Mouse (Mus musculus) ES-E14 (cell line): Measurements from ENCODE around the gene Cfap299. TPM values are rescaled to one million over a fixed set of nuclear protein-coding genes. Genes with fewer than 3 reads are reported as not detected.

ENCODE experiments used
- DNase-seq: peaks from one replicate; pipeline ENCODE4 v3.0.0-alpha.2; 2013; ENCODE audit warnings: low read depth, low spot score
- H3K27ac ChIP-seq: 2 replicates; pipeline ENCODE4 v1.5.1; 2012; ENCODE audit warnings: low read depth, mild to moderate bottlenecking, low read length, moderate library complexity, mixed read lengths; ENCODE audit not compliant: poor library complexity, insufficient read depth, severe bottlenecking
- H3K36me3 ChIP-seq: 2 replicates; pipeline ENCODE4 v1.6.1; 2012; ENCODE audit warnings: mild to moderate bottlenecking, low read length, moderate library complexity, mixed read lengths; ENCODE audit not compliant: control insufficient read depth, poor library complexity, insufficient read depth, severe bottlenecking
- H3K4me1 ChIP-seq, 2 experiments: fragments of 150-350 bp in 1 of 2; sonication (generic) in 1 of 2; 2 replicates each; pipeline ENCODE4 v1.6.1; 2012; ENCODE audit warnings: low read length in 2 of 2, mild to moderate bottlenecking in 1 of 2, mixed read lengths in 1 of 2; ENCODE audit not compliant: control insufficient read depth in 2 of 2, insufficient read depth in 2 of 2, poor library complexity in 1 of 2
- H3K4me3 ChIP-seq, 2 experiments: fragments of 150-350 bp in 1 of 2; sonication (generic) in 1 of 2; 2 replicates each; pipeline ENCODE4 v1.5.1; 2012; ENCODE audit warnings: low read length in 2 of 2, low read depth in 1 of 2, mild to moderate bottlenecking in 1 of 2, mixed read lengths in 1 of 2; ENCODE audit not compliant: insufficient read depth in 1 of 2, poor library complexity in 1 of 2, severe bottlenecking in 1 of 2
- H3K9ac ChIP-seq: 2 replicates; pipeline ENCODE4 v1.6.1; 2012; ENCODE audit warnings: low read depth, mild to moderate bottlenecking, low read length, mixed read lengths; ENCODE audit not compliant: poor library complexity, insufficient read depth, severe bottlenecking
- H3K9me3 ChIP-seq: fragments of 150-350 bp; sonication (generic); 2 replicates; pipeline ENCODE4 v1.6.1; 2012; ENCODE audit warnings: low read depth, mild to moderate bottlenecking, low read length; ENCODE audit not compliant: control insufficient read depth, insufficient read depth
- CHD2 ChIP-seq: IDR thresholded peaks from 2 replicates; pipeline ENCODE4 v1.6.1; 2014; ENCODE audit warnings: mild to moderate bottlenecking, low read depth, low read length, inconsistent platforms
- HCFC1 ChIP-seq: IDR thresholded peaks from 2 replicates; pipeline ENCODE4 v1.6.1; 2012; ENCODE audit warnings: low read length, inconsistent platforms, borderline replicate concordance; ENCODE audit not compliant: insufficient read depth
- MAFK ChIP-seq: IDR thresholded peaks from 2 replicates; pipeline ENCODE4 v1.6.1; 2014; ENCODE audit warnings: mild to moderate bottlenecking, low read depth, low read length, inconsistent platforms; ENCODE audit not compliant: insufficient read depth
- ZC3H11A ChIP-seq: IDR thresholded peaks from 2 replicates; pipeline ENCODE4 v1.6.1; 2012; ENCODE audit warnings: low read depth, mild to moderate bottlenecking, inconsistent platforms, low read length, borderline replicate concordance
- ZNF384 ChIP-seq: IDR thresholded peaks from 2 replicates; pipeline ENCODE4 v1.6.1; 2012; ENCODE audit warnings: low read depth, low read length, inconsistent platforms
- in situ Hi-C, 2 experiments: fragments of 600-800 bp; cut with MboI; formaldehyde crosslinking; loops; one replicate each; pipeline ENCODE4 v1.15.1; 2025; ENCODE audit warnings: low sequenced_read_pairs in 2 of 2, inconsistent platforms in 1 of 2; ENCODE audit not compliant: unreplicated experiment in 2 of 2
- total RNA-seq: library from RNA; depleted of rRNA; stranded (reverse); fragments of 300-350 nt; gene quantifications from 2 replicates; pipeline ENCODE4 v1.2.3, GENCODE M21; 2012

The Cfap299 gene
- total RNA-seq, 1 experiment: not detected

- TF ChIP-seq ZC3H11A (no peak), CHD2 (no peak), HCFC1 (no peak), ZNF384 (no peak), MAFK (no peak)
- H3K4me3 ChIP-seq: no peak overlapping the region
- H3K9ac ChIP-seq: no peak overlapping the region
- H3K9me3 ChIP-seq: no peaks in the 10 kb centered on the region
- in situ Hi-C loops: no loop called here
- DNase-seq: no peak
- no peaks in the 10 kb centered on the region for H3K4me1 ChIP-seq
- H3K36me3 ChIP-seq: no peaks in the 10 kb centered on the region
- no peak overlapping the region for H3K27ac ChIP-seq
These were observed 249.3 kb downstream of the Cfap299 start for GRCm38 (mm10) chr5:98578398-98578797.

DNA sequence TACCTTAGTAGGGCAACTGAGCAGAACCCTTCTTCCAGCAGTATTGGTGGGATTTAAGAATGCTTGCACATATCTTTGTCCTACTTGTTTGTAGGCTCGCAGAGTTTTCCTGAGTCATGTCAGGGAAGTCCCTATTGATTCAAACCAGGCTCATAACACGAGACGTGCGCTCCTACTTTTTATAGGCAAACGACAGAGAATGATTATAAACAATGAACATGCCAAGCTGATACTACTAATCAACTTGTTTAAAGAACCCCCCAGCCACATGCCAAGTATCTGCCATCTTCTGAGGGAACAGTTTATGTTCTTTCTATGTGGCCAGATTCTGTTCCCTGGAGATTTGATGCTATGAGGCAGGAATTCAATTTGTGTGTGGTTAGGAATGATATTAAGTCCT, 251.7 kb downstream of the Cfap299 start:
- Histone ChIP-seq H3K9me3 (no peaks in the 10 kb centered on the region), H3K27ac (no peak overlapping the region), H3K4me1 (no peaks in the 10 kb centered on the region), H3K9ac (no peak overlapping the region), H3K4me3 (no peak overlapping the region), H3K36me3 (no peaks in the 10 kb centered on the region)
- in situ Hi-C loops: no loop called here
- DNase-seq: no peak
- TF ChIP-seq HCFC1 (no peak), ZC3H11A (no peak), CHD2 (no peak), ZNF384 (no peak), MAFK (no peak)

GRCm38 (mm10) chr5:98582051-98582450, 252.9 kb downstream of the Cfap299 start:
- no peak for DNase-seq
- in situ Hi-C loops: no loop called here

GRCm38 (mm10) chr5:98585915-98586314, 256.8 kb downstream of the Cfap299 start:
- Histone ChIP-seq H3K4me1 (no peaks in the 10 kb centered on the region), H3K36me3 (no peaks in the 10 kb centered on the region), H3K9ac (no peak overlapping the region), H3K4me3 (no peak overlapping the region), H3K9me3 (no peaks in the 10 kb centered on the region), H3K27ac (no peak overlapping the region)
- TF ChIP-seq ZC3H11A: no peak
- TF ChIP-seq HCFC1: no peak
- TF ChIP-seq MAFK: no peak
- TF ChIP-seq CHD2: no peak
- no peak for TF ChIP-seq ZNF384
- DNase-seq: no peak
- in situ Hi-C loops: no loop called here

More at GRCm38 (mm10) chr5:98582051-98582450, 252.9 kb downstream of the Cfap299 start:
- H3K27ac ChIP-seq: no peak overlapping the region
- no peaks in the 10 kb centered on the region for H3K4me1 ChIP-seq
- H3K9ac ChIP-seq: no peak overlapping the region
- H3K9me3 ChIP-seq: no peaks in the 10 kb centered on the region
- no peak overlapping the region for H3K4me3 ChIP-seq
- TF ChIP-seq ZC3H11A: no peak
- no peak for TF ChIP-seq ZNF384
- no peak for TF ChIP-seq CHD2
- no peak for TF ChIP-seq MAFK
- TF ChIP-seq HCFC1: no peak
- H3K36me3 ChIP-seq: no peaks in the 10 kb centered on the region

- no peak overlapping the region for H3K27ac ChIP-seq
- H3K9me3 ChIP-seq: no peaks in the 10 kb centered on the region
- TF ChIP-seq MAFK (no peak), CHD2 (no peak), HCFC1 (no peak), ZNF384 (no peak), ZC3H11A (no peak)
- no peaks in the 10 kb centered on the region for H3K4me1 ChIP-seq
- H3K36me3 ChIP-seq: no peaks in the 10 kb centered on the region
- in situ Hi-C loops: no loop called here
- no peak overlapping the region for H3K9ac ChIP-seq
- no peak for DNase-seq
- H3K4me3 ChIP-seq: no peak overlapping the region
These were observed 284.4 kb downstream of the Cfap299 start for GRCm38 (mm10) chr5:98613511-98613910.
